Mouse (Mus musculus): ENCODE results near the gene Tmem150a.
A peak's percentile ranks its signal among the peaks of the same experiment; 100 is the strongest.

The Tmem150a gene

DNA sequence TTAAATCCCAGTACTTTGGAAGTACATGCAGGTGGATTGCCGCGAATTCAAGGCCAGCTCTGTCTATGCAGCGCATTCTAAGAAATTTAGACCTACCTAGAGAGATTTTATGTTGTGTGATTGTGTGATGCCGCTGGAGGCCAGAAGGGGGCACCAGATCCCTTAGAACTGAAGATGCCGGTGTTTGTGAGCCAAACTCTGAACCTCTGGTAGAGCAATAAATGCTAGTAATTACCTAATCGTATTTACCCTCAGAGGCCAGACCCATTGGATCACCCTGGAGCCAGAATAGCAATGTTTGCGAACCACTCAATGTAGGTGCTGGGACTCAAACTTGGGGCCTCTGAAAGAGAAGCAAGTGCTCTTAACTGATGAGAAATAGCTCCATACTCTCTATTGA lies 46.6 kb downstream of the Tmem150a start:
- DNase-seq (ENCODE audit: low spot score in 2 of 2) = peak; percentile 81 to 93

DNA sequence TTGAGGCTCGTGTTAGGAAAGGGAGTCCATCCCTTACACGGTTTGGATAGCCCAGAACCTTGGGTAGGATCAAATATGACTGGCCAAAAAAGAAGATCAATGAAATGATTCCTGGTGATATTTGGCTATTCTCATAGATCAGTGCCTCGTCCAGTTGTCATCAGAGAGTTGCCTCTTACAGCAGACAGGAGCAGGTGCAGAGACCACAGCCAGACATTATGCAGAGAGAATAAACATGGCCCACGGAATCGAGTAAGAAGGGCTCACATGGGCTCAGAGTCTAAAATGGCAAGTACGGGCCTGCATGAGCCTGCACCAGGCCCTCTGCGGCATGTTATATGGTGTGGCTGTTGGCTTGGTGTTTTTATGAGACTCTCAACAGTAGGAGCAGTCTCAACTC lies 50.1 kb downstream of the Tmem150a start:
- no peak for DNase-seq (ENCODE audit: low spot score in 2 of 2)

DNA sequence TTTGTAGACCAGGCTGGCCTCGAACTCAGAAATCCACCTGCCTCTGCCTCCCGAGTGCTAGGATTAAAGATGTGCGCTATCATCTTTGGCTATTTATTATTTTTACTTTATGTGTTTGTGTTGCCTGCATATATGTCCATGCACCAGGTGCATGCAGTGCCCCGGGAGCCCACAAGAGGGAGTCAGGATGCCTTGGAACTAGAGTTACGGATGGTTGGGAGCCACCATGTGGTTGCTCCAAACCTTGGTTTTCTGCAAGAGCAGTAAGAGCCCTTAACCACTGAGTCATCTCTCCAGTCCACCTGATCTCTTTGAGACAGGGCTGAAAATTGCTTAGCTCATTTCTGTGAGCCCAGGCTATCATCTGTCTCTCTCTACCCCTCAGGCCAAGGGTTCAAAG lies 51.9 kb downstream of the Tmem150a start:
- peak; percentile 85 to 93 for DNase-seq (ENCODE audit: low spot score in 2 of 2)
